Mouse (Mus musculus): Measurements from ENCODE around the gene Gpc6. TPM values are rescaled to one million over a fixed set of nuclear protein-coding genes. Genes with fewer than 3 reads are reported as not detected.

The Gpc6 gene
- polyA plus RNA-seq, 1 experiment from 2014 or later, result 20.1 TPM

DNA sequence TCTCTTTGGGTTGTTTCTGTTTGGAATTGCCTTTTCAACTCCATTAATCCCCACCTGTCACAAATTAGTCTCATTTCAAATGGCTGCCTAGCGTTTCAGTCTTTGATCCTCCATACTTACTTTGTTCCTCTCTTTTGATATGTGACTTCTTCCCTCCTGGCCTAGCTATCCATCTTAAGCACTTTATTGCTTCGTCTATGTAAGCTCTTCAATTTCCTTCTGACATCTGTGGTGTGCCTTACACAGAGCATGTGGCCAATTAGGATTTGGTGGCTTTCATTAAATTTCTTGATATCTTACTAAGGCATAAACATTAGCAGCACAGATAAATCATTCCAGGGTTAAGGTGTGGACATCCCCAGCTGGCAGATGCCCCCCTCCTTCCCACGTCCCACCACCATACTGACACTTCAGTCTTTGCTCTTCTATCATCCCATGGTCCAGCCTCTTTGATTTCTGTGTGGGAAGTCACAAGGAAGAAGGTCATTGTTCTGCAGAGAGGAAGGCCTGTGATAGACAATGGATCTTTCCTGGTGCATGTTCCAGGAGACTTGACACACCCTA lies 88.5 kb downstream of the Gpc6 start:
- no peak overlapping the region for H3K4me2 ChIP-seq
- H3K27ac ChIP-seq, result no peak overlapping the region
- H3K9me3 ChIP-seq (replicated peaks), result no peaks in the 10 kb centered on the region
- no peaks in the 10 kb centered on the region for H3K36me3 ChIP-seq
- no peaks in the 10 kb centered on the region for H3K27me3 ChIP-seq
- H3K4me3 ChIP-seq, result no peak overlapping the region
- WGBS, result 68% methylated on average over 3 of the region's 3 CpGs
- no peak overlapping the region for H3K9ac ChIP-seq
- no peak for ATAC-seq (replicated peaks; ENCODE audit: insufficient number of reproducible peaks, insufficient read depth, low FRiP score, low read depth)
- no peaks in the 10 kb centered on the region for H3K4me1 ChIP-seq (replicated peaks)

DNA sequence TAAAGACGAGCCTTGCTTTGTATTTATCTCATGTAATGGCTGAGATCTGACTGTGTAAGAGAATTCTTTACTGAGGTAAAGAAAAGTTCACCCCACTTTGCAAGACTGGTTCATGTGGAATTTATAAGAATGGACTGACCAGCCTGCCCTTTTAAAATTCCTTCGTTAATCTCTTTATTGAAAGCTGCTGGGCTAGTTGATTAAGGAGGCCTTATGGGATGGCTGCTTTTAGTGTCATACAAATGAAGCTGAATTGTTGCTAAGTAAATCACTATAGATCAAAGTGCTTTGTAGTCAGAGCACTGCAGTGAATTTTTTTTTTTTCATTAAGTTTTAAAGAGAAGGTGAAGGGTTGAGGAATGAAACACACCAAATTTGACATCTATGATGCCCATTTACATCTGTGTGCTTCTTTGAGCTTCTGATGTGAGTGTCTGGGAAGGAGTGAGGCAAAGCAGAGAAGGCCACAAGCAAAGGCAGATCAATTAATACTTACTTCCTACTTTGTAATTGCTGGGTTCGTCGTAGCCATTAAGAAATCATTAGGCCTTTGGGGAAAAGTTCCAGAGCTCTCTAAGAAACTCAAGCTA lies 90.3 kb downstream of the Gpc6 start:
- Histone ChIP-seq H3K4me1 (replicated peaks) (no peaks in the 10 kb centered on the region), H3K4me3 (no peak overlapping the region), H3K4me2 (no peak overlapping the region), H3K9me3 (replicated peaks) (no peaks in the 10 kb centered on the region), H3K27me3 (no peaks in the 10 kb centered on the region), H3K36me3 (no peaks in the 10 kb centered on the region), H3K9ac (no peak overlapping the region), H3K27ac (no peak overlapping the region)
- ATAC-seq (replicated peaks; ENCODE audit: insufficient number of reproducible peaks, insufficient read depth, low FRiP score, low read depth), result no peak
- WGBS, result 66% methylated on average over 4 of the region's 4 CpGs

DNA sequence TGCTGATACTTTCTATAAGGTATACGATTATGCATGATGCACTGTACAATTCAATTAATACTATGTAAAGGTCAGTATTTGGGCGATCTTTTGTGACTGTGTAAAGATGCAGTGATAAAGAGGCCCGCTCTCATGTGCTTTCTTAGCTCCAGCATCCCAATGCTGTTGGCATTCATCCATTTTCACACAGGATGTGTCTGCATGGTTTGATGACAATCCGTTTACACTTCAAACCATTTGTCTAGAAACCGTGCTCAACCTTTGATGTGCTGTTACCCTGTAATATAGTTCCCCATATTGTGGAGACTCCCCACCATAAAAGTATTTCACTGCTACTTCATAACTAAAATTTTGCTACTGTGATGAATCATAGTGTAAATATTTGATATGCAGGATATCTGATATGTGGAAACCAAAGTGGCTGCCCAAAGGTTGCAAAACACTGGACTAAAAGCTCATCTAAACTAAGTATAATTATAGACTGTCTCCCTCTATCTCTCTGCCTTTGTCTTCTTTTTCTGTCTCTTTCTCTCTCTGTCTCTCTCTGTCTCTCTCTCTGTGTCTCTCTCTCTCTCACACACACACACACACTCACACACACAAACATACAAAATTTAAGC lies 97.2 kb downstream of the Gpc6 start:
- Histone ChIP-seq H3K36me3 (no peaks in the 10 kb centered on the region), H3K4me3 (no peak overlapping the region), H3K4me1 (replicated peaks) (no peaks in the 10 kb centered on the region), H3K27ac (no peak overlapping the region), H3K9me3 (replicated peaks) (no peaks in the 10 kb centered on the region), H3K27me3 (no peaks in the 10 kb centered on the region), H3K9ac (no peak overlapping the region), H3K4me2 (no peak overlapping the region)
- 68% methylated on average over 5 of the region's 5 CpGs for WGBS
- ATAC-seq (replicated peaks; ENCODE audit: insufficient number of reproducible peaks, insufficient read depth, low FRiP score, low read depth), result no peak

DNA sequence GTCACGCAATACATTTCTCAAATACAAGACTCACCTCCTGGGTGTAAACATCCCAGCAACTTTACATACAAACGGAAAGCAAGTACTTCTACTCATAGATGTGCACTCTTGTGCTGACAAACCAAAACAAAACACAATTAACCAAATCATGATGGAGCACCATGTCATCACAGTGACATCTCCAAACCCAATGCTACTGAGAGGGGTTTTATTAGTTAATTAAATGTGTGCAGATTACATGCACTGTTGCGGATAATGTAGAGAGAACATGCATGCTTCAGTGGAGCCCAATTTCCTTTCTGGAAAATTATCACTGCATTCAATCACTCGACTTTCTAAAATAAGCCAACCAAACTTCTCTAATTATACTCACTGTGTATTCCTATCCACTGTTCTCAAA lies 109.0 kb downstream of the Gpc6 start:
- no peak for ATAC-seq (replicated peaks; ENCODE audit: insufficient number of reproducible peaks, insufficient read depth, low FRiP score, low read depth)
- 83% methylated on average over 4 of the region's 4 CpGs for WGBS
- no peak overlapping the region for H3K4me2 ChIP-seq

DNA sequence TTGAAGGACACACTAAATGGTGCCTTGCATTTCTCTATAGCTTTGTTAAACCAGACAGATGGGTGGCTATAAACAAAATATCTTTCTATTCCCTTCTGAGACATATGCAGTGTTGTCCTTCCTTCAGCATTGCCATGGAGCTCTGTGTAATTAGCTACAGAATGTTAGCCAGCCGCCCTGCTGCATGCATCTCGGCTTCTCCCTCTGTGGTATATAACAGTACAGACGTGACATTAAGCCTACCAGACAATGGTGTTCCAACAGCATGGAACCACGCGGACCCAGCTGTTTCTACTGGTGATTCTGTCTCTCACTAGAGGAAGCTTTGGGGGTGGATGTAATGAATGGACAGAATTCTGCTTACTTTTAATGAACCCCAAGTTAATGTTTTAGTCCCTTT lies 115.9 kb downstream of the Gpc6 start:
- Histone ChIP-seq H3K27ac (no peak overlapping the region), H3K27me3 (no peaks in the 10 kb centered on the region), H3K4me1 (replicated peaks) (no peaks in the 10 kb centered on the region), H3K4me3 (no peak overlapping the region), H3K36me3 (no peaks in the 10 kb centered on the region), H3K9ac (no peak overlapping the region), H3K9me3 (replicated peaks) (no peaks in the 10 kb centered on the region), H3K4me2 (no peak overlapping the region)
- no peak for ATAC-seq (replicated peaks; ENCODE audit: insufficient number of reproducible peaks, insufficient read depth, low FRiP score, low read depth)
- 89% methylated on average over 5 of the region's 5 CpGs for WGBS

More for the DNA sequence above, 109.0 kb downstream of the Gpc6 start:
- H3K27me3 ChIP-seq, result no peaks in the 10 kb centered on the region
- no peak overlapping the region for H3K27ac ChIP-seq
- H3K9me3 ChIP-seq (replicated peaks), result no peaks in the 10 kb centered on the region
- no peaks in the 10 kb centered on the region for H3K4me1 ChIP-seq (replicated peaks)
- H3K4me3 ChIP-seq, result no peak overlapping the region
- H3K36me3 ChIP-seq, result no peaks in the 10 kb centered on the region
- H3K9ac ChIP-seq, result no peak overlapping the region

DNA sequence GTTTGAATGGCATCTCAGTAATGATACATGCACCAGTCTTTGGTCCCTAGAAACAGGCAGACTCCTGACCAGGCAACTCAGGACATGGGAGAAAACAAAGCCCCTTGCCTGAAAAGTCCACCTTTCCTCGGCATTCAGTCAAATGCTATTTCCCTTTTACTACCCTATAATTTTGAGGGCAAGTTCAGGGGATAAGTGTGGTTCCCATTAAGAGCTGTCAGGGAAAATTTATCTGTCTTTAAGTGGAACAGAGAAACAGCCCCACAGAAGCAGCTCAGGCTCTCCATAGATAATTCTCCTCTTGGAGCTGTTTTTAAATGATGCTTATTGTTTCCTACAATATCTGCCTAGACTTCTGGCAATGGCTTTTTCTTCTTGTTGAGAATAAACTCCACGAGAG lies 123.8 kb downstream of the Gpc6 start:
- no peaks in the 10 kb centered on the region for H3K9me3 ChIP-seq (replicated peaks)
- no peak overlapping the region for H3K9ac ChIP-seq
- H3K4me1 ChIP-seq (replicated peaks), result no peaks in the 10 kb centered on the region
- WGBS, result 38% methylated on average over 2 of the region's 2 CpGs
- H3K36me3 ChIP-seq, result no peaks in the 10 kb centered on the region
- H3K27ac ChIP-seq, result no peak overlapping the region
- no peaks in the 10 kb centered on the region for H3K27me3 ChIP-seq
- H3K4me2 ChIP-seq, result no peak overlapping the region
- H3K4me3 ChIP-seq, result no peak overlapping the region
- no peak for ATAC-seq (replicated peaks; ENCODE audit: insufficient number of reproducible peaks, insufficient read depth, low FRiP score, low read depth)

DNA sequence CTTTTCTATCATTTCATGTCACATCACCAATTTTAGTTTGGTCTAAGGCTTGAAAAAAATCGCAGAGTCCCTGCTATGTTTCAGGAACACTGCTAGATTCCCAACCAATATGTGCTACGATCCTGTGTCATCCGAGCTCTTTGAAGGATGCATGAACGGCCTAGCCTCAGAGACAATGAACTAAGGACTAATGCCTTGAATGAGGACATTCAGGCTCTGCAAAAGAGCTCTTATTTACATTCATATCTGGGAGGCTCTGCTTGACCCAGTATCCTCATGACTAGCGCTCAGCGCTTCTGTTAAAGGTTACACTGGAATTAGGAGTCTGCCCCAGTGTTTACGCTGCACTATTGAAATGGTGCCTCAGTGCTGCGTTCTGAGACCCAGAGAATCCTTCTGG lies 125.8 kb downstream of the Gpc6 start:
- Histone ChIP-seq H3K4me1 (replicated peaks) (no peaks in the 10 kb centered on the region), H3K9ac (no peak overlapping the region), H3K9me3 (replicated peaks) (no peaks in the 10 kb centered on the region), H3K4me2 (no peak overlapping the region), H3K4me3 (no peak overlapping the region), H3K27me3 (no peaks in the 10 kb centered on the region), H3K27ac (no peak overlapping the region), H3K36me3 (no peaks in the 10 kb centered on the region)
- WGBS, result 87% methylated on average over 8 of the region's 8 CpGs
- ATAC-seq (replicated peaks; ENCODE audit: insufficient number of reproducible peaks, insufficient read depth, low FRiP score, low read depth), result no peak

DNA sequence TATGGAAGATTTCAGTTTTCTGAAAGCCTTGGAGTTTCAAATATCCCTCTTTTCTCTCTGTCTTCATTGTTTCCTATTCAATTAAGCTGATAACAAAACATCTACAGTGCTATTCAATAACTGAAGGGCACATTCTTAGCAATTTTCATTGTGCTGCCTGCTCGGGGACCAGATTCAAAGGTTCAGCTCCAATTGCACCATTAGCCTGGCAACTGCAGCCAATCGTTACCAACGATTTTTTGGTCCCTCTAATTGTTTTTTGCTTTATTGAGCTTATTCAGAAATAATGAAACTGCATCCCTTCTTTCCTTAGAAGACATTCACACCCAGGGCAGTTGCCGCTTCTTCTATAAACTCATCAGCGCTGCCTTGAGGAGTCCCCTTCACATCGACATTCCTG lies 128.2 kb downstream of the Gpc6 start:
- ATAC-seq (replicated peaks; ENCODE audit: insufficient number of reproducible peaks, insufficient read depth, low FRiP score, low read depth), result no peak
- Histone ChIP-seq H3K27ac (no peak overlapping the region), H3K36me3 (no peaks in the 10 kb centered on the region), H3K27me3 (no peaks in the 10 kb centered on the region), H3K4me2 (no peak overlapping the region), H3K9me3 (replicated peaks) (no peaks in the 10 kb centered on the region), H3K4me3 (no peak overlapping the region), H3K9ac (no peak overlapping the region), H3K4me1 (replicated peaks) (no peaks in the 10 kb centered on the region)
- WGBS, result 88% methylated on average over 6 of the region's 6 CpGs

DNA sequence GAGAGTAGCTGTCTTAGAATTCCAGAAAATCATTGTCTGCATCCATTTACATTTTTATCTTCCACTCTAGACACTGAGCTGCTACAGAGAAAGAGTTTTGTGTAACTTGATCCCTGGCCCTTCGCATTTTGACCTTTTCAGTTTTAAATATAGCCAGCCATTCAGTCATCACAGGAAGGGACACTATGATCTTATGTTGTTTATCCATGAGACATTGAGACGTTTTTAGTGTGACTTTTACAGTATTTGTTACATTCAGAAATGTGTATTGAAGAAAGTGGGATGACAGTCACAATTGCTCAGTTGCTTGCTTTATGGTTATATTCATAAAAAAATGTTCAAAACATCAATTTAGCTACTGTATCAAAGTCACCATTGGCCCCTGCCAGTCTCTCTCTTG lies 130.0 kb downstream of the Gpc6 start:
- H3K4me3 ChIP-seq, result no peak overlapping the region
- H3K36me3 ChIP-seq, result no peaks in the 10 kb centered on the region
- WGBS, result 25% methylated on average over 2 of the region's 2 CpGs
- H3K9me3 ChIP-seq (replicated peaks), result no peaks in the 10 kb centered on the region
- no peaks in the 10 kb centered on the region for H3K4me1 ChIP-seq (replicated peaks)
- H3K27me3 ChIP-seq, result no peaks in the 10 kb centered on the region
- no peak overlapping the region for H3K27ac ChIP-seq
- no peak overlapping the region for H3K4me2 ChIP-seq
- H3K9ac ChIP-seq, result no peak overlapping the region
- no peak for ATAC-seq (replicated peaks; ENCODE audit: insufficient number of reproducible peaks, insufficient read depth, low FRiP score, low read depth)

DNA sequence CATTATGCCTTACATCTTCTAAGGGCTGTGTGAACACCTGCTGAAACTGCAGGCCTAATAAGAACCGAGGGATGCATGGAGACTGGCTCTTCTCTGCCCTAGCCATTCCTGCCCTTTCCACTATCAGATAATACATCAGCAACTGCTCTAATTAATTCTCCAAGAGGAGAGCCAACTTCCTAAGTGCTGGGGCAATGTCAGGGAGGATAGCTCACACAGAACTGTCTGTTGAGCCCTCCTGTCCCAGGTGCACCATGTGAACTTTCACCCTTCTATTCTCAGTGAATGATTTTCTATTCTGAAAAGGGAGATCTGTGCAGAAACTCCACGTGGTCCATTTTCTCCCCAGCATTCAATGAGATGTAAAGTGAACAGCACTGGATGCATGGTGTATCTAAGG lies 136.0 kb downstream of the Gpc6 start:
- no peak overlapping the region for H3K9ac ChIP-seq
- H3K27me3 ChIP-seq, result no peaks in the 10 kb centered on the region
- no peak for ATAC-seq (replicated peaks; ENCODE audit: insufficient number of reproducible peaks, insufficient read depth, low FRiP score, low read depth)
- H3K4me2 ChIP-seq, result no peak overlapping the region
- 50% methylated on average over 2 of the region's 2 CpGs for WGBS
- no peaks in the 10 kb centered on the region for H3K9me3 ChIP-seq (replicated peaks)
- H3K4me1 ChIP-seq (replicated peaks), result no peaks in the 10 kb centered on the region
- no peak overlapping the region for H3K27ac ChIP-seq
- no peaks in the 10 kb centered on the region for H3K36me3 ChIP-seq
- no peak overlapping the region for H3K4me3 ChIP-seq

DNA sequence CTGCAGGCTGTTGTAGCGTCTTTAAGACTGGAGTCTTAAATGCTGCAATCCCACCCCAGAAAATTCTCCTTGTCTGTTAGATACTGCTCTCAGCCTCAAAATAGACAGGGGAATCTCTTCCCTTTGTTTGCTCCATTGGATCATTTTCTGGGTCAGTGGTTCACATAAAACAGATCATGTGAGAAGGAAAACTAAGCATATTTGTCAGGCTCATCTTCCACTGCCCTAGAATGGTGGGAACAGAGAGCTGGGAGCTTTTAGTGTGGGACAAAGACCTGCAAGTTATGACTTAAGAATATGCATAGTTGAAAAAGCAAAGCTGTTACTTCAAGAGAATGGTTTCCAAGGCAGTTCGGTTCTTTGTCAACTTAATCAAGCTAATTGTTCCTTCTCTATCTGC lies 136.4 kb downstream of the Gpc6 start:
- H3K27me3 ChIP-seq, result no peaks in the 10 kb centered on the region
- no peak for ATAC-seq (replicated peaks; ENCODE audit: insufficient number of reproducible peaks, insufficient read depth, low FRiP score, low read depth)
- whole genome bisulfite sequencing, result 85% methylated on average over 2 of the region's 2 CpGs

DNA sequence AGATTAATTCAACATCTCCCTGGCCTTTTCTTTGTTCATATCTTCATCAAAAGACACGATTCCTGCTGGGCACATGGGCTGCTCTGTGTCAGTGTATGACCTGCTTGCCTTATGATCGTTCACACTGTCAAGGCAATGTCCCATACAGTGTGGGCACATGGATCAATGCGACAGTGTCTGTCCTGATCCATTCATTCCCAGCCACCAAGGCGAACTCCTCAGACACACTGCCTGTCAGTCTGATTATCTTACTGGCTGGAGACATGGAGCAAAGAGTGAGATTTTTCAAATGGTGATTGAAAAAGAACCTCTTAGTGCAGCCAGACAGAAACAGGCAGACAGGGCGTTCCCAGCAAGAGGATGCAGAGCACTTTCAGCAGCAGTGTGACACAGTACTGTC lies 143.1 kb downstream of the Gpc6 start:
- H3K4me3 ChIP-seq, result no peak overlapping the region
- H3K4me1 ChIP-seq (replicated peaks), result no peaks in the 10 kb centered on the region
- H3K9ac ChIP-seq, result no peak overlapping the region
- H3K27ac ChIP-seq, result no peak overlapping the region
- 75% methylated on average over 5 of the region's 5 CpGs for WGBS
- no peaks in the 10 kb centered on the region for H3K36me3 ChIP-seq
- no peaks in the 10 kb centered on the region for H3K27me3 ChIP-seq
- no peaks in the 10 kb centered on the region for H3K9me3 ChIP-seq (replicated peaks)
- no peak overlapping the region for H3K4me2 ChIP-seq
- ATAC-seq (replicated peaks; ENCODE audit: insufficient number of reproducible peaks, insufficient read depth, low FRiP score, low read depth), result no peak

More for the DNA sequence above, 136.4 kb downstream of the Gpc6 start:
- H3K4me3 ChIP-seq, result no peak overlapping the region
- H3K4me2 ChIP-seq, result no peak overlapping the region
- no peaks in the 10 kb centered on the region for H3K4me1 ChIP-seq (replicated peaks)
- H3K9ac ChIP-seq, result no peak overlapping the region
- H3K36me3 ChIP-seq, result no peaks in the 10 kb centered on the region
- no peaks in the 10 kb centered on the region for H3K9me3 ChIP-seq (replicated peaks)
- H3K27ac ChIP-seq, result no peak overlapping the region
